Mouse (Mus musculus): ENCODE measurements around the gene Atp2b2. TPM values are rescaled to one million over a fixed set of nuclear protein-coding genes. Genes with fewer than 3 reads are reported as not detected.

The Atp2b2 gene
- polyA plus RNA-seq, 1 experiment from 2014 or later = 34.2 TPM

DNA sequence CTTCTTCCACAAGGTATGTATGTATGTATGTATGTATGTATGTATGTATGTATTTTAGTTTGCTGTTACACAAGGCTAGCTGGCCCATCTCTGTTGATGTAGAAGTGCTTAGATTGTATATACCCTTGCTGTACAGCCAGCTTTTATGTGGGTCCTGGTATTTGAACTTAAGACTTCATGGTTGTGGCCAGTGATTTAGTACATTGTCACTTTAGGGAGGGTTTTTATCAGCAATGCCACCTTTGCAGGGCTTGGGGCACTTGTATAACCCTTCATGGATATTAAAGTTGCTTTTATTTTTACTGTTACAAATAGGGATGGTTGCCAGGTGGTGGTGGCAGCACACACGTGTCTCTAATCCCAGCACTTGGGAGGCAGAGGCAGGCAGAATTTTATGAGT, 347.2 kb downstream of the Atp2b2 start:
- Histone ChIP-seq H3K4me2 (replicated peaks) (no peak overlapping the region), H3K36me3 (replicated peaks; ENCODE audit: control insufficient read depth, insufficient read depth) (no peaks in the 10 kb centered on the region), H3K4me1 (replicated peaks; ENCODE audit: control insufficient read depth, insufficient read depth, low read length) (peaks cover 22% of the 10 kb centered on the region), H3K4me3 (replicated peaks; ENCODE audit: low read length) (no peak overlapping the region), H3K27me3 (ENCODE audit: control insufficient read depth, insufficient read depth, low read length) (no peaks in the 10 kb centered on the region), H3K9me3 (ENCODE audit: control insufficient read depth, low read length) (no peaks in the 10 kb centered on the region), H3K27ac (no peak overlapping the region), H3K9ac (no peak overlapping the region)
- DNase-seq (ENCODE audit: low spot score) = no peak
- 76% methylated on average over 1 of the region's 1 CpGs for WGBS
- ATAC-seq (ENCODE audit: low FRiP score) = no peak

Small RNAs within 50 kb of the gene (microRNA-seq; reads per million reads assigned to microRNA genes)
- gene Mir7042 = not detected

Other genes with a start within 250 kb of the Atp2b2 start
- 64.0 and 78.9 TPM in 2 replicates for gene Slc6a11, start 88.6 kb upstream of the Atp2b2 start, polyA plus RNA-seq (2014; fragmentation: Nextera tagmentation; extraction: Ambion mirVana)
- 135 and 154 TPM in 2 replicates for gene Slc6a1, start 240.0 kb upstream of the Atp2b2 start, polyA plus RNA-seq (2014; fragmentation: Nextera tagmentation; extraction: Ambion mirVana)